Mouse (Mus musculus) heart, postnatal 0 days (tissue): ENCODE data around the gene Slc43a2. TPM values are rescaled to one million over a fixed set of nuclear protein-coding genes. Genes with fewer than 3 reads are reported as not detected.

Experiments used
- ATAC-seq: fragments of 200-750 bp; cut with Nextera tagmentation; 2 replicates; pipeline ENCODE4 v1.8.0; 2017; ENCODE audit warnings: low read depth, moderate number of reproducible peaks, moderate library complexity; ENCODE audit not compliant: insufficient read depth
- DNase-seq: peaks from one replicate; pipeline ENCODE4 v3.0.0-alpha.2; 2016; ENCODE audit warnings: low spot score
- H3K27ac ChIP-seq: fragments of 300-500 bp; sonication (generic); 2 replicates; pipeline ENCODE4 v1.5.1; 2014; ENCODE audit warnings: low read depth, mild to moderate bottlenecking
- H3K27me3 ChIP-seq: fragments of 300-500 bp; sonication (generic); 2 replicates; pipeline ENCODE4 v1.6.1; 2014; ENCODE audit warnings: low read length, mixed read lengths; ENCODE audit not compliant: control insufficient read depth, insufficient read depth
- H3K36me3 ChIP-seq: fragments of 300-500 bp; sonication (generic); replicated peaks from 2 replicates; pipeline ENCODE4 v1.6.1; 2014; ENCODE audit warnings: low read length, mixed read lengths; ENCODE audit not compliant: control insufficient read depth, insufficient read depth
- H3K4me1 ChIP-seq: fragments of 300-500 bp; sonication (generic); 2 replicates; pipeline ENCODE4 v1.6.1; 2014; ENCODE audit warnings: antibody characterized with exemption; ENCODE audit not compliant: control insufficient read depth, insufficient read depth
- H3K4me2 ChIP-seq: fragments of 300-500 bp; sonication (generic); 2 replicates; pipeline ENCODE4 v1.6.1; 2014; ENCODE audit warnings: low read depth, mild to moderate bottlenecking, low read length, moderate library complexity
- H3K4me3 ChIP-seq: fragments of 300-500 bp; sonication (generic); 2 replicates; pipeline ENCODE4 v1.5.1; 2014; ENCODE audit warnings: low read depth, low read length
- H3K9ac ChIP-seq: fragments of 300-500 bp; sonication (generic); replicated peaks from 2 replicates; pipeline ENCODE4 v1.6.1; 2014; ENCODE audit warnings: low read depth, low read length, mixed read lengths
- H3K9me3 ChIP-seq: fragments of 300-500 bp; sonication (generic); replicated peaks from 2 replicates; pipeline ENCODE4 v1.6.1; 2016; ENCODE audit warnings: low read length; ENCODE audit not compliant: control insufficient read depth
- CTCF ChIP-seq: IDR thresholded peaks from 2 replicates; pipeline ENCODE4 v1.5.1; 2016; ENCODE audit warnings: antibody characterized with exemption, control low read depth, low read depth
- EP300 ChIP-seq: IDR thresholded peaks from 2 replicates; pipeline ENCODE4 v1.6.1; 2016; ENCODE audit warnings: antibody characterized with exemption, low read depth
- WGBS: fragments of 180-500 bp; shearing (Covaris S2); extraction: QIAGEN DNeasy Blood & Tissue Kit; methylation state at CpG from one replicate; pipeline ENCODE4 v1.1.7; 2014; 5-methylcytosine and 5-hydroxymethylcytosine counted together
- polyA plus RNA-seq: library from polyadenylated mRNA; unstranded; fragments of >200 nt; fragmentation: Nextera tagmentation; extraction: Ambion mirVana; gene quantifications from 2 replicates; pipeline ENCODE4 v1.2.1, GENCODE M21; 2015
- total RNA-seq: library from RNA; depleted of rRNA; stranded (reverse); fragments of >200 nt; gene quantifications from 2 replicates; pipeline ENCODE4 v1.2.3, GENCODE M21; 2014; ENCODE audit warnings: low replicate concordance

Gene Slc43a2
- total and polyA plus RNA-seq, 2 experiments from 2014 or later, result 3.6 to 4.8 TPM

DNA sequence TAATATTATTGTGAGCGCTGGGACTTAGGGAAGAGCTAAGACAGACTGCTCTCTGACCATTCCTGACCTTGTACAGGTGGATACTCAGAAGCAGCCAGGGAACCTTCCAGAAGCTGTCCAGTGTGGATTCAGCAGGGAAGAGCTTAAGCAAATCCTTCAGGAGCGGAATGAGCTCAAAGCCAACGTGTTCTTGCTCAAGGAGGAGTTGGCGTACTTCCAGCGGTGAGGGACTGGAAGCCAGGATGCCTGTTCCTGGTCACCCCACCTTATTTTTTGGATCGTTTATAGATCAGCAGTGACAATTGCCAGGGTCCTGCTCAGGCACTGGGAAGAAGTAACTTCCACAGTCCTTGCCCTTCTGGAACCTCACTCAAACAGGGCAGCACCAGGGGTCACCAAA, 20.3 kb upstream of the Slc43a2 start:
- Histone ChIP-seq H3K36me3 (peaks cover 55% of the 10 kb centered on the region), H3K4me3 (peak overlapping the region; percentile 68), H3K27ac (peak overlapping the region; percentile 61), H3K4me2 (peak overlapping the region; percentile 94), H3K27me3 (no peaks in the 10 kb centered on the region), H3K9ac (no peak overlapping the region), H3K9me3 (no peaks in the 10 kb centered on the region), H3K4me1 (peaks cover 12% of the 10 kb centered on the region; the same call in 1 of the 2 replicates)
- TF ChIP-seq CTCF (no peak), EP300 (no peak)
- DNase-seq (no peak), ATAC-seq (no peak)
- WGBS, result 64% methylated on average over 6 of the region's 6 CpGs

GRCm38 (mm10) chr11:75512301-75513018, 19.0 kb upstream of the Slc43a2 start:
- no peaks in the 10 kb centered on the region for H3K9me3 ChIP-seq
- H3K27ac ChIP-seq, result peak overlapping the region; percentile 50; the same call in 1 of the 2 replicates
- H3K36me3 ChIP-seq, result peaks cover 57% of the 10 kb centered on the region
- no peak for DNase-seq
- TF ChIP-seq EP300, result no peak
- no peak for TF ChIP-seq CTCF
- no peak overlapping the region for H3K4me3 ChIP-seq
- 73% methylated on average over 9 of the region's 9 CpGs for WGBS
- H3K4me1 ChIP-seq, result peaks cover 12% of the 10 kb centered on the region; the same call in 1 of the 2 replicates
- H3K9ac ChIP-seq, result no peak overlapping the region
- H3K27me3 ChIP-seq, result no peaks in the 10 kb centered on the region
- no peak overlapping the region for H3K4me2 ChIP-seq
- ATAC-seq, result no peak

DNA sequence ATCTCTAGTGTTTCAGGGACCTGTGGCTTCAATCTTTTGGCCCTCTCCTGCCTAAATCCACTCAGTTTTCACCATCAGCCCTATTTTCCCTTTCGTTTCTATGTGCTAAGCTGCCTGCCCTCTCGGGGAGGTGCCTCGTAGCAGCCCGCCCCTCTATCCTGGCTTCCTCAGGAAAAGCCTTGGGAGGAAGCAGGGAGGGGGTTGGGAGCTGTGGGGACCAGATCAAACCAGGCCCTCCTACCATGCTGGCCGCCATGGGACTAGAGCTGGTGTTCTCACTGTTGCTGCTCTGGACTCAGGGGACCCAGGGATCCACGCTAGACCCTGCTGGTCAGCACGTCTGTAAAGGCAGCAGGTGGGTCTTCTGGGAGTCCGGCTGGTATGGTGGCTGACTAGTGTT, 18.2 kb upstream of the Slc43a2 start, which contains the start of gene Scarf1:
Scarf1 (plus strand) TSS at position 205 of the 400 bp plus-strand sequence.
- TF ChIP-seq CTCF, result no peak
- no peak for TF ChIP-seq EP300
- WGBS, result 56% methylated on average over 8 of the region's 8 CpGs
- H3K27me3 ChIP-seq, result no peaks in the 10 kb centered on the region
- H3K9ac ChIP-seq, result peak within 1 kb of the TSS; percentile 47
- H3K4me3 ChIP-seq, result peak within 1 kb of the TSS; percentile 42
- peak within 1 kb of the TSS; percentile 56 for H3K4me2 ChIP-seq
- peaks cover 52% of the 10 kb centered on the region for H3K36me3 ChIP-seq
- DNase-seq (peak; percentile 41), ATAC-seq (no peak)
- H3K27ac ChIP-seq, result peak within 1 kb of the TSS; percentile 50
- H3K9me3 ChIP-seq, result no peaks in the 10 kb centered on the region
- peaks cover 12% of the 10 kb centered on the region; the same call in 1 of the 2 replicates for H3K4me1 ChIP-seq

- ATAC-seq, result no peak
- H3K27me3 ChIP-seq, result no peaks in the 10 kb centered on the region
- WGBS, result 90% methylated on average over 25 of the region's 25 CpGs
- peaks cover 6% of the 10 kb centered on the region; the same call in 1 of the 2 replicates for H3K4me1 ChIP-seq
- no peak for DNase-seq
- no peaks in the 10 kb centered on the region for H3K9me3 ChIP-seq
- no peak overlapping the region for H3K9ac ChIP-seq
- H3K4me3 ChIP-seq, result no peak overlapping the region
- H3K4me2 ChIP-seq, result no peak overlapping the region
- TF ChIP-seq CTCF (no peak), EP300 (no peak)
- no peak overlapping the region for H3K27ac ChIP-seq
- peaks cover 41% of the 10 kb centered on the region for H3K36me3 ChIP-seq
These were observed 16.3 kb upstream of the Slc43a2 start for GRCm38 (mm10) chr11:75515186-75515585.

- Histone ChIP-seq H3K9me3 (no peaks in the 10 kb centered on the region), H3K4me2 (no peak overlapping the region), H3K4me1 (no peaks in the 10 kb centered on the region), H3K27me3 (no peaks in the 10 kb centered on the region), H3K27ac (no peak overlapping the region), H3K36me3 (peaks cover 41% of the 10 kb centered on the region), H3K9ac (no peak overlapping the region), H3K4me3 (no peak overlapping the region)
- WGBS, result 75% methylated on average over 15 of the region's 15 CpGs
- ATAC-seq, result no peak
- TF ChIP-seq EP300 (no peak), CTCF (no peak)
- no peak for DNase-seq
These were observed 11.5 kb upstream of the Slc43a2 start for GRCm38 (mm10) chr11:75519834-75520633.
